Mouse (Mus musculus) intestine, postnatal 0 days (tissue): ENCODE data around the gene Copz2. TPM values are rescaled to one million over a fixed set of nuclear protein-coding genes. Genes with fewer than 3 reads are reported as not detected.

ENCODE experiments used
- ATAC-seq: fragments of 200-750 bp; cut with Nextera tagmentation; 2 replicates; pipeline ENCODE4 v1.8.0; 2017; ENCODE audit warnings: mild to moderate bottlenecking, moderate TSS enrichment, moderate library complexity
- H3K27ac ChIP-seq: fragments of 300-500 bp; sonication (generic); 2 replicates; pipeline ENCODE4 v1.5.1; 2014; ENCODE audit warnings: mild to moderate bottlenecking, low read depth, low read length, moderate library complexity
- H3K27me3 ChIP-seq: fragments of 300-500 bp; sonication (generic); replicated peaks from 2 replicates; pipeline ENCODE4 v1.6.1; 2014; ENCODE audit warnings: low read length, mixed read lengths; ENCODE audit not compliant: control insufficient read depth, insufficient read depth
- H3K36me3 ChIP-seq: fragments of 300-500 bp; sonication (generic); 2 replicates; pipeline ENCODE4 v1.6.1; 2014; ENCODE audit warnings: mild to moderate bottlenecking, moderate library complexity; ENCODE audit not compliant: control insufficient read depth, insufficient read depth
- H3K4me1 ChIP-seq: fragments of 300-500 bp; sonication (generic); replicated peaks from 2 replicates; pipeline ENCODE4 v1.6.1; 2014; ENCODE audit warnings: antibody characterized with exemption, low read length, mixed read lengths; ENCODE audit not compliant: control insufficient read depth, insufficient read depth
- H3K4me2 ChIP-seq: fragments of 300-500 bp; sonication (generic); replicated peaks from 2 replicates; pipeline ENCODE4 v1.6.1; 2014; ENCODE audit warnings: low read depth, mild to moderate bottlenecking, moderate library complexity
- H3K4me3 ChIP-seq: fragments of 300-500 bp; sonication (generic); 2 replicates; pipeline ENCODE4 v1.5.1; 2014; ENCODE audit warnings: low read depth, low read length
- H3K9ac ChIP-seq: fragments of 300-500 bp; sonication (generic); 2 replicates; pipeline ENCODE4 v1.6.1; 2014; ENCODE audit warnings: mild to moderate bottlenecking, low read depth, low read length
- H3K9me3 ChIP-seq: fragments of 300-500 bp; sonication (generic); 2 replicates; pipeline ENCODE4 v1.6.1; 2016; ENCODE audit warnings: mixed run types; ENCODE audit not compliant: control insufficient read depth
- CTCF ChIP-seq: sonication (generic); IDR thresholded peaks from 2 replicates; pipeline ENCODE4 v1.5.1; 2016; ENCODE audit warnings: low read depth, mild to moderate bottlenecking, control low read depth, antibody characterized with exemption, moderate library complexity
- WGBS: fragments of 180-500 bp; shearing (Covaris S2); extraction: QIAGEN DNeasy Blood & Tissue Kit; methylation state at CpG from one replicate; pipeline ENCODE4 v1.1.7; 2014; 5-methylcytosine and 5-hydroxymethylcytosine counted together
- polyA plus RNA-seq: library from polyadenylated mRNA; unstranded; fragments of >200 nt; fragmentation: Nextera tagmentation; extraction: Ambion mirVana; gene quantifications from 2 replicates; pipeline ENCODE4 v1.2.1, GENCODE M21; 2015

The Copz2 gene
- polyA plus RNA-seq, 1 experiment from 2014 or later: 46.8 TPM

DNA sequence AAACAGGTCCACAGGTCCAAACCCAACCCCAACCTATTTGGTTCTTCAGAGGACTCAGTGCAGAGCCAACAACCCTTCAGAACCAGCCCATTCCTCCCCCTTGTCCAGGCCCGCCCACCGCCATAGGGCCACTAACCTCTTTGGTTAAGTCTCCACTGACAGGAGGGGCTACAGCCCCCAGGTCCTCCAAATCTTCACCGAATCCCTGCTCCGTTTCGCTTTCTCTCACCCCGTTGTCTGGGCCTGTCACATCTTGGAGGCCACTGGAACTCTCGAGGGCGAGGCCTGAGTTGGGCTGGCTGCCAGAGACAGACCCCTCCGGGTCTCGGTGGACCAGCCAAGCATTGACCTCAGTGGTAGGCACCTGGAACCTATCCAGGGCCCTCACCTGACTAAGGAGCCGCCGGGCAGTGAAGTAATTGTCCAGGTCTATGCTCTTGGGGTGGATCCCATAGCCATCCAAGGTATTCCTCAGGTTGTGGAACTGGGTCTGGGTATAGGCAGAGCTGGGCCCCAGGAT, 22.5 kb upstream of the Copz2 start:
- H3K9me3 ChIP-seq: no peaks in the 10 kb centered on the region
- no peak for TF ChIP-seq CTCF
- peak overlapping the region; percentile 35 for H3K4me2 ChIP-seq
- no peak overlapping the region for H3K4me3 ChIP-seq
- H3K27ac ChIP-seq: no peak overlapping the region
- no peak overlapping the region for H3K9ac ChIP-seq
- no peaks in the 10 kb centered on the region for H3K27me3 ChIP-seq
- WGBS: 70% methylated on average over 12 of the region's 12 CpGs
- H3K4me1 ChIP-seq: peaks cover 25% of the 10 kb centered on the region
- H3K36me3 ChIP-seq: peaks cover 16% of the 10 kb centered on the region; the same call in 1 of the 2 replicates
- no peak for ATAC-seq

DNA sequence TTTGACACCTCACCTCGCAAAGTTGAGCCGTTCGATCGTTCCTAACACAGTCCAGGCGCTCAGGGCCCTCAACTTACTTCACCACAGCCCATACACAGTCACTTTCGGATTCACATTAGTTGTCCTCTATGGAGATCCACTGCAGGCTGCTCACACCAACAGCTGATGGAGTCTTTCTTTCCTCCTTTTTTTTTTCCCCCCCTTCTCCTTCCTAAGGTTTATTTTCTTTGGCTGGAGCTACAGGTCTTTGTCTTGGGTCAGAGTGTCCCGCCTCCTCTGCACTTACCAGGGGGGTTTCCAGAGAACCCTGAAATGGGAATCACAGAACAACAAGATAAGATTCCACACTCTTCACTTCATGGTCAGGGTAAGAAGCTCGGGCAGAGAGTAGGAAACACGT, 21.8 kb upstream of the Copz2 start:
- 66% methylated on average over 9 of the region's 9 CpGs for WGBS
- peaks cover 25% of the 10 kb centered on the region for H3K4me1 ChIP-seq
- TF ChIP-seq CTCF: no peak

DNA sequence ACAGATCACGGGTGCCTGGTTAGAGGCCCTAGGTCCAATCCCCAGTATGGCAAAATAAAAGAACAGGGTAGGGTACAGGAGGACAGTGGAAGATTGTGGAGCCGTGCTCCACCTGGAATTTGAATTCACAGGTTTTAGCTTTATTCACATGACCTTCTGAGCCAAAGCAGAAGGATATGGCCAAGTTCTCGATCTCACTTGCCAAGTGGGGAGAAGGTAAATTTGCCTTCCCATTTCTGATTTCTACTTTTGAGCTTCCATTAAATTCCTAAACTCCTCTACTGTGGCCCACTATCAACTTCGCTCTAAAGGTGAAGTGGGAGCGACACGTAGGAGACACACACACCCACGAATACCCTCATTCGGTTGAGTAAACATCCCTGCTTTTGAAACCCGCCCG, 20.8 kb upstream of the Copz2 start:
- peak overlapping the region; percentile 79 for H3K4me2 ChIP-seq
- H3K4me3 ChIP-seq: peak overlapping the region; percentile 88
- TF ChIP-seq CTCF: no peak
- peaks cover 19% of the 10 kb centered on the region for H3K4me1 ChIP-seq
- peak overlapping the region; percentile 83 for H3K9ac ChIP-seq
- no peak for ATAC-seq
- H3K9me3 ChIP-seq: no peaks in the 10 kb centered on the region
- H3K27me3 ChIP-seq: no peaks in the 10 kb centered on the region
- peaks cover 10% of the 10 kb centered on the region; the same call in 1 of the 2 replicates for H3K36me3 ChIP-seq
- 8% methylated on average over 10 of the region's 10 CpGs for WGBS
- H3K27ac ChIP-seq: peak overlapping the region; percentile 94

More for the DNA sequence above, 21.8 kb upstream of the Copz2 start:
- Histone ChIP-seq H3K27ac (no peak overlapping the region; the same call in 1 of the 2 replicates), H3K9ac (no peak overlapping the region), H3K9me3 (no peaks in the 10 kb centered on the region), H3K4me3 (no peak overlapping the region), H3K27me3 (no peaks in the 10 kb centered on the region), H3K36me3 (peaks cover 10% of the 10 kb centered on the region; the same call in 1 of the 2 replicates), H3K4me2 (peak overlapping the region; percentile 39)
- no peak for ATAC-seq

DNA sequence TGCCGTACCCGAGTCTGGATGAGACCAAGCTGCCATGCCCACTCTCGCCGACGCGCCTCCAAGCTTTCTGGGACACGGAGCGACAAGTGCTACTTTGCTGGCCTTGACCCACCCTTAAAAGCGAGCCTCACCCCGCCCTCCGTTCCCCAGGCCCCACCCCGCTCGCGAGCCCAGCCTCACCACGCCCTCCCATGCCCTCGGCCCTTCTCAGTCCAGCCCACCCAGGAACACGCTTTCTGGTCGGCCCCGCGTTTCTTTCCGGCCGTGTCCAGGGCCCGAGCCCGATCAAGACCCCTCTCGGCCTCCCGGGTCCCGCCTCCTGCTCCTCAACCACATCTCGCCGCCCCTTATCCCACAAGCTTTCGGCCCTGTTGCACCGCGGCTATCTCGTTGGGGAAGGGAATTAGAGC, 20.3 kb upstream of the Copz2 start:
- Histone ChIP-seq H3K27ac (peak overlapping the region; percentile 94), H3K4me1 (peaks cover 16% of the 10 kb centered on the region), H3K27me3 (no peaks in the 10 kb centered on the region), H3K4me2 (peak overlapping the region; percentile 79), H3K4me3 (peak overlapping the region; percentile 88), H3K36me3 (peaks cover 10% of the 10 kb centered on the region; the same call in 1 of the 2 replicates), H3K9me3 (no peaks in the 10 kb centered on the region), H3K9ac (peak overlapping the region; percentile 83)
- WGBS: under 1% methylated on average over 33 of the region's 33 CpGs
- ATAC-seq: peak; percentile 71
- TF ChIP-seq CTCF: peak; percentile 35

DNA sequence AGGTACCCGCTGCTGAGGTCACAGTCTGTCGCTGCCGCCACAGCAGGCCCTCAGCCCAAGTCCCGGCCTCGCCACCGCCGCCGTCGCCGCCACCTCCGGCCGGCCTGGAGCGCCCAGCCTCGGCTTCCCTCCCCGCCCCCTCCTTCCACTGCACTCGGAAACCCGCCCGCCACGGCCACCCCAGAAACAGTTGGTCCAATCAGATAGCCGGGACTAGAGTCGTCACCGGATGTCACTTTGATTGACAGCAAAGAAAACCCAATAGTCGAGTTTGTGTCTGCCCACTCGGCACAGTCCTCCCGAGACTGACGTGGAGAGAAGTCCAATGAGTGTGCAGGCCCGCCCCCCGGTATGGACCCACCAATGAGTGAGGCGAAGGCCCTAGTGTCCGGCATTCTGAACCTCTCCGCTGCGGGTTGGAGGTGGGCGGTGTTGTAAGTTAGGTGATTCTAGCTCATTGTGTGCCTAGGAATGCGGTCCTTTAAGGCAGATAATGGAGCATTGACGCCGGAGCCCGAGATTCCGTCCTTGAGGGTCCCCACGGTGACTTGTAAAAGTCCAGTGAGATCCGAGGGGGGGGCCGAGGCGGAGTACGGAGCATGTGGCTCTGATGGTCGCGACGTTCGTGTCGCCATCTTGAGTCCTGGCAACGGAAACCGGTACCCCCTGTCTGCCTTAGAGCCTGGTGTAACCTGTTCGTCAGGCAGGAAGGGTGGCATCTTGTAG, 19.7 kb upstream of the Copz2 start, which contains the start of gene Nfe2l1:
Gene Nfe2l1, minus strand, starts transcription at position 156 of the 726 bp plus-strand sequence.
- Histone ChIP-seq H3K9ac (peak within 1 kb of the TSS; percentile 83), H3K27ac (peak within 1 kb of the TSS; percentile 94), H3K27me3 (no peaks in the 10 kb centered on the region), H3K36me3 (peaks cover 7% of the 10 kb centered on the region; the same call in 1 of the 2 replicates), H3K4me3 (peak within 1 kb of the TSS; percentile 88), H3K4me2 (peak within 1 kb of the TSS; percentile 79), H3K4me1 (peaks cover 10% of the 10 kb centered on the region), H3K9me3 (no peaks in the 10 kb centered on the region)
- peak; percentile 35; the same call in 1 of the 2 replicates for TF ChIP-seq CTCF
- under 1% methylated on average over 51 of the region's 51 CpGs for WGBS
- ATAC-seq: peak; percentile 98

DNA sequence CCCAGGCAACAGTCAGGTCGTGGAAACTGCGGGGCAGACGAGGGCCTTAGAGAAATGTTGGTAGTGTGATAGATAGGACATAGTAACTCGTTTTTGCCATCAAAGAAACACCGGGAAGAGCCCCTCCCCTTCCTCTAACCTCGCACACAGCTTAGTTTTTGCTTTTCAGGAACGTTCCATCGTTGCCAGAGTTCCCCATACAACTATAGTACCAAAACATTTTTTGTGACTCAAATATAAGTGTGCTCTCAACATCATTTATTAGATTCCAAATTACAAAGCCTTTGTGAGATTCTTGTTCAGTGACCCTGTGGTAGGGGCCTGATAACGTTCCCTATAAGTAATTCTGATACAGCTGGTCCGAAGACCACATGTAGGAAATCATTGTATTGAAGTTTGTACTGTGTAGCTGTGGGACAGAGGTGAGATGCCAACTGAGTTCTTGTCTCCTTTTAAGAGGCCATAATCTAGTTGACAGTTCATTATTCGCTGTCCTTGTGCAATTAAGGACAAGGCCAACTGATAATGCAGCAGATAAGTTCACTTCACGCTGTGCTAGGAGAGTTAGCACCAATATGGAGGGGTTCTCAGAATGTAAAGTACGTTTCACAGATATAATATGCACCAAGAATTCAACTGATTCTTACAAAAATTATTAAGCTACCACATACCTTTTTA, 19.0 kb upstream of the Copz2 start:
- H3K4me2 ChIP-seq: peak overlapping the region; percentile 69
- ATAC-seq: no peak
- no peak for TF ChIP-seq CTCF
- H3K27ac ChIP-seq: peak overlapping the region; percentile 74
- H3K4me3 ChIP-seq: peak overlapping the region; percentile 88
- H3K9ac ChIP-seq: peak overlapping the region; percentile 57; the same call in 1 of the 2 replicates
- peaks cover 10% of the 10 kb centered on the region; the same call in 1 of the 2 replicates for H3K4me1 ChIP-seq
- 12% methylated on average over 13 of the region's 13 CpGs for WGBS
- H3K27me3 ChIP-seq: no peaks in the 10 kb centered on the region
- peaks cover 7% of the 10 kb centered on the region; the same call in 1 of the 2 replicates for H3K36me3 ChIP-seq
- H3K9me3 ChIP-seq: no peaks in the 10 kb centered on the region
